Mouse (Mus musculus): ENCODE measurements around the gene Ddah2.
"Not testable (repeated sequence)": the region's sequence is repeated elsewhere in the genome, so short reads cannot be mapped to it uniquely, and the experiment has no call there.

Gene Ddah2

GRCm38 (mm10) chr17:35027277-35028068 is 31.4 kb upstream of the Ddah2 start, which contains the start of gene Sapcd1:
TSS of gene Sapcd1 (minus strand) at chr17:35028016.
- DNase-seq, result no peak

GRCm38 (mm10) chr17:35028315-35028714 is 30.5 kb upstream of the Ddah2 start:
- no peak for DNase-seq

GRCm38 (mm10) chr17:35029691-35030532 is 28.9 kb upstream of the Ddah2 start:
- DNase-seq, result peak; percentile 36

- no peak for DNase-seq
Measured at GRCm38 (mm10) chr17:35031272-35031671, 27.6 kb upstream of the Ddah2 start.

- no peak for DNase-seq
Measured at GRCm38 (mm10) chr17:35031880-35032279, 27.0 kb upstream of the Ddah2 start.

- no peak for DNase-seq
Measured at GRCm38 (mm10) chr17:35032323-35032870, 26.4 kb upstream of the Ddah2 start.

- not testable (repeated sequence) for DNase-seq
Measured at GRCm38 (mm10) chr17:35033703-35034102, 25.1 kb upstream of the Ddah2 start.

GRCm38 (mm10) chr17:35034896-35035295 is 23.9 kb upstream of the Ddah2 start:
- DNase-seq, result no peak

GRCm38 (mm10) chr17:35039121-35039873 is 19.5 kb upstream of the Ddah2 start:
- no peak for DNase-seq

GRCm38 (mm10) chr17:35043794-35044193 is 15.0 kb upstream of the Ddah2 start:
- DNase-seq, result no peak

GRCm38 (mm10) chr17:35044904-35045806 is 13.7 kb upstream of the Ddah2 start:
- DNase-seq, result no peak

GRCm38 (mm10) chr17:35045807-35046680 is 12.8 kb upstream of the Ddah2 start:
- DNase-seq, result no peak

- peak; percentile 98 for DNase-seq
Measured at GRCm38 (mm10) chr17:35046681-35047455, 12.0 kb upstream of the Ddah2 start, which contains the start of gene Msh5. TSS of gene Msh5 (minus strand) at chr17:35046745.

GRCm38 (mm10) chr17:35047688-35048087 is 11.1 kb upstream of the Ddah2 start:
- DNase-seq, result no peak

GRCm38 (mm10) chr17:35048149-35048931 is 10.5 kb upstream of the Ddah2 start:
- no peak for DNase-seq

- DNase-seq, result no peak
Measured at GRCm38 (mm10) chr17:35048932-35049440, 9.8 kb upstream of the Ddah2 start.

GRCm38 (mm10) chr17:35049561-35050016 is 9.2 kb upstream of the Ddah2 start, which contains the start of gene Clic1:
TSS of gene Clic1 (plus strand) at chr17:35049966.
- DNase-seq, result peak; percentile 63

- DNase-seq, result peak; percentile 84
Measured at GRCm38 (mm10) chr17:35050126-35050750, 8.6 kb upstream of the Ddah2 start.
